Mouse (Mus musculus): ENCODE results near the gene Wfdc8. TPM values are rescaled to one million over a fixed set of nuclear protein-coding genes. Genes with fewer than 3 reads are reported as not detected.
"Not testable (repeated sequence)": the region's sequence is repeated elsewhere in the genome, so short reads cannot be mapped to it uniquely, and the experiment has no call there.

Wfdc8 gene
- polyA plus RNA-seq, 1 experiment from 2014 or later = not detected

GRCm38 (mm10) chr2:164603482-164603881, 9.9 kb downstream of the Wfdc8 start:
- Histone ChIP-seq H3K27me3 (no peaks in the 10 kb centered on the region), H3K9ac (no peak overlapping the region), H3K4me3 (no peak overlapping the region), H3K4me2 (replicated peaks) (no peak overlapping the region), H3K4me1 (no peaks in the 10 kb centered on the region), H3K9me3 (peaks cover 7% of the 10 kb centered on the region; the same call in 1 of the 2 replicates), H3K36me3 (no peaks in the 10 kb centered on the region), H3K27ac (no peak overlapping the region)
- ATAC-seq (ENCODE audit: low FRiP score, low read depth) = no peak
- WGBS = 93% methylated on average over 3 of the region's 3 CpGs

GRCm38 (mm10) chr2:164600179-164600578, 13.2 kb downstream of the Wfdc8 start:
- Histone ChIP-seq H3K9ac (no peak overlapping the region), H3K36me3 (no peaks in the 10 kb centered on the region), H3K4me1 (no peaks in the 10 kb centered on the region), H3K4me3 (no peak overlapping the region), H3K27me3 (no peaks in the 10 kb centered on the region), H3K9me3 (peaks cover 7% of the 10 kb centered on the region; the same call in 1 of the 2 replicates), H3K27ac (no peak overlapping the region), H3K4me2 (replicated peaks) (no peak overlapping the region)
- no peak for ATAC-seq (ENCODE audit: low FRiP score, low read depth)
- 75% methylated on average over 3 of the region's 3 CpGs for WGBS

- no peaks in the 10 kb centered on the region for H3K27me3 ChIP-seq
- H3K36me3 ChIP-seq = no peaks in the 10 kb centered on the region
- H3K4me1 ChIP-seq = no peaks in the 10 kb centered on the region
- H3K27ac ChIP-seq = no peak within 1 kb of the TSS
- no peak within 1 kb of the TSS for H3K9ac ChIP-seq
- no peaks in the 10 kb centered on the region for H3K9me3 ChIP-seq
- no peak within 1 kb of the TSS for H3K4me2 ChIP-seq (replicated peaks)
- no peak within 1 kb of the TSS for H3K4me3 ChIP-seq
- ATAC-seq (ENCODE audit: low FRiP score, low read depth) = no peak
- WGBS = 83% methylated on average over 4 of the region's 4 CpGs
These were observed 19.9 kb downstream of the Wfdc8 start, which contains the start of gene Eppin for GRCm38 (mm10) chr2:164593494-164593893. Gene Eppin, minus strand, starts transcription at chr2:164593594.

GRCm38 (mm10) chr2:164592014-164592413, 21.4 kb downstream of the Wfdc8 start:
- ATAC-seq (ENCODE audit: low FRiP score, low read depth) = no peak; the same call in 1 of the 2 replicates
- no peak overlapping the region for H3K9ac ChIP-seq
- WGBS = 7% methylated on average over 4 of the region's 4 CpGs

GRCm38 (mm10) chr2:164585025-164585725, 28.3 kb downstream of the Wfdc8 start, which contains the start of gene Wfdc6a:
Gene Wfdc6a, minus strand, starts transcription at chr2:164585447.
- WGBS = 57% methylated on average over 13 of the region's 13 CpGs
- not testable (repeated sequence) for H3K27me3 ChIP-seq; H3K27ac ChIP-seq; H3K9ac ChIP-seq; H3K4me1 ChIP-seq; H3K9me3 ChIP-seq; H3K4me3 ChIP-seq; H3K36me3 ChIP-seq; ATAC-seq (ENCODE audit: low FRiP score, low read depth); H3K4me2 ChIP-seq (replicated peaks)

More at GRCm38 (mm10) chr2:164592014-164592413, 21.4 kb downstream of the Wfdc8 start:
- H3K9me3 ChIP-seq = no peaks in the 10 kb centered on the region
- no peaks in the 10 kb centered on the region for H3K4me1 ChIP-seq
- H3K4me2 ChIP-seq (replicated peaks) = no peak overlapping the region
- no peaks in the 10 kb centered on the region for H3K36me3 ChIP-seq
- no peaks in the 10 kb centered on the region for H3K27me3 ChIP-seq
- no peak overlapping the region for H3K4me3 ChIP-seq
- no peak overlapping the region for H3K27ac ChIP-seq

- H3K4me1 ChIP-seq; H3K9ac ChIP-seq; ATAC-seq (ENCODE audit: low FRiP score, low read depth); H3K27ac ChIP-seq; H3K36me3 ChIP-seq; H3K4me3 ChIP-seq; H3K4me2 ChIP-seq (replicated peaks); H3K9me3 ChIP-seq; H3K27me3 ChIP-seq: not testable (repeated sequence)
- WGBS = 81% methylated on average over 6 of the region's 6 CpGs
These were observed 40.1 kb downstream of the Wfdc8 start, which contains the start of gene Spint3 for GRCm38 (mm10) chr2:164573359-164573758. Gene Spint3, minus strand, starts transcription at chr2:164573459.

GRCm38 (mm10) chr2:164567460-164567859, 46.0 kb downstream of the Wfdc8 start:
- H3K27me3 ChIP-seq = peaks cover under 1% of the 10 kb centered on the region
- H3K9ac ChIP-seq = no peak overlapping the region
- no peaks in the 10 kb centered on the region for H3K9me3 ChIP-seq
- peaks cover 23% of the 10 kb centered on the region for H3K4me1 ChIP-seq
- no peak overlapping the region for H3K4me3 ChIP-seq
- peaks cover 14% of the 10 kb centered on the region for H3K36me3 ChIP-seq
- no peak overlapping the region for H3K27ac ChIP-seq
- WGBS = 91% methylated on average over 5 of the region's 5 CpGs
- no peak for ATAC-seq (ENCODE audit: low FRiP score, low read depth)
- H3K4me2 ChIP-seq (replicated peaks) = no peak overlapping the region

GRCm38 (mm10) chr2:164566997-164567396, 46.4 kb downstream of the Wfdc8 start:
- H3K4me2 ChIP-seq (replicated peaks) = no peak overlapping the region
- no peak overlapping the region for H3K4me3 ChIP-seq
- H3K4me1 ChIP-seq = peaks cover 25% of the 10 kb centered on the region
- H3K27ac ChIP-seq = no peak overlapping the region
- no peak overlapping the region for H3K9ac ChIP-seq
- peaks cover 5% of the 10 kb centered on the region for H3K27me3 ChIP-seq
- H3K9me3 ChIP-seq = no peaks in the 10 kb centered on the region
- peaks cover 14% of the 10 kb centered on the region for H3K36me3 ChIP-seq
- no peak for ATAC-seq (ENCODE audit: low FRiP score, low read depth)
- 88% methylated on average over 2 of the region's 2 CpGs for WGBS

- WGBS = 73% methylated on average over 5 of the region's 5 CpGs
- peaks cover 8% of the 10 kb centered on the region for H3K27me3 ChIP-seq
These were observed 49.1 kb downstream of the Wfdc8 start for GRCm38 (mm10) chr2:164564346-164564745.

GRCm38 (mm10) chr2:164563339-164564038, 49.9 kb downstream of the Wfdc8 start:
- Histone ChIP-seq H3K27ac (no peak overlapping the region), H3K9me3 (no peaks in the 10 kb centered on the region), H3K4me3 (peak overlapping the region; percentile 50), H3K9ac (peak overlapping the region; percentile 75), H3K4me1 (peaks cover 25% of the 10 kb centered on the region), H3K4me2 (replicated peaks) (peak overlapping the region; percentile 92), H3K27me3 (peaks cover 8% of the 10 kb centered on the region), H3K36me3 (peaks cover 14% of the 10 kb centered on the region)
- ATAC-seq (ENCODE audit: low FRiP score, low read depth) = peak; percentile 76
- WGBS = under 1% methylated on average over 32 of the region's 32 CpGs

More at GRCm38 (mm10) chr2:164564346-164564745, 49.1 kb downstream of the Wfdc8 start:
- no peak for ATAC-seq (ENCODE audit: low FRiP score, low read depth)
- no peak overlapping the region for H3K4me3 ChIP-seq
- H3K9me3 ChIP-seq = no peaks in the 10 kb centered on the region
- H3K4me1 ChIP-seq = peaks cover 25% of the 10 kb centered on the region
- no peak overlapping the region for H3K9ac ChIP-seq
- H3K36me3 ChIP-seq = peaks cover 14% of the 10 kb centered on the region
- peak overlapping the region; percentile 92 for H3K4me2 ChIP-seq (replicated peaks)
- H3K27ac ChIP-seq = no peak overlapping the region

- ATAC-seq (ENCODE audit: low FRiP score, low read depth) = no peak
- peaks cover 12% of the 10 kb centered on the region for H3K27me3 ChIP-seq
- H3K36me3 ChIP-seq = peaks cover 12% of the 10 kb centered on the region
- H3K9ac ChIP-seq = peak within 1 kb of the TSS; percentile 75
- peak within 1 kb of the TSS; percentile 92 for H3K4me2 ChIP-seq (replicated peaks)
- whole genome bisulfite sequencing = 5% methylated on average over 24 of the region's 24 CpGs
- H3K9me3 ChIP-seq = no peaks in the 10 kb centered on the region
- peaks cover 25% of the 10 kb centered on the region for H3K4me1 ChIP-seq
- H3K4me3 ChIP-seq = peak within 1 kb of the TSS; percentile 50
- H3K27ac ChIP-seq = no peak within 1 kb of the TSS
These were observed 50.8 kb downstream of the Wfdc8 start, which contains the start of gene Wfdc2 for GRCm38 (mm10) chr2:164562391-164563188. Gene Wfdc2, plus strand, starts transcription at chr2:164562413.
